Mouse (Mus musculus) G1E (cell line): ENCODE measurements around the gene Pygm.

ENCODE experiments used
- CTCF ChIP-seq: IDR thresholded peaks from 2 replicates; pipeline ENCODE4 v1.5.1; 2012; ENCODE audit warnings: low read depth, low read length, inconsistent platforms, mixed read lengths
- GATA2 ChIP-seq: IDR thresholded peaks from 2 replicates; pipeline ENCODE4 v1.6.1; 2012; ENCODE audit warnings: low read depth, low read length, inconsistent platforms, borderline replicate concordance

DNA sequence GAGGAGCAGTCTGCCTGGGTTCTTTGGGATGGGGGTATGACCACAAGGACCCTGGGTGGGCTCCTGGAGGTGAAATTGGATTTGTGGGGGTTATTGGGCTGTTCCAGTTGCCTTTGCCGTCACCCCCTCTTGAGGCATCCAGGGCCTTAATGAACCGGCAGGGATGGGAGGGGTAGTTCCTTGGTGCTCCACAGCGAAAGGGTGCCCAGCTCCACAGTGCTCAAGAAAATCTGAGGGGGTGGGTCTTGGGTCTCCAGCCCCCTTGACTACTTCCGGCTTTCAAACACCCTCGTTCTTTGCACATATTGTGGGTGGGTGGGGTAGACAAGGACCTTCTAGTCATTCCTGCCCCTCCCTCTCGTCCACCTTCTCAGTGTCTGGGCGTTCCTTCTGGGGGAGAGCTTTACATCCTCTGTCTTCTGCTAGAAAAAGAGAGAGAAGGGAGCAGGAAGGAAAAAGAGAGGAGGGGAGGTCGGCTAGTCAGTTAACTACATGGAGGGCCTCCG is 35.7 kb downstream of the Pygm start:
- TF ChIP-seq GATA2 (no peak), CTCF (no peak)
